Mouse (Mus musculus) hindbrain, embryonic 11.5 days (tissue): ENCODE measurements around the gene Tnfrsf1b. TPM values are rescaled to one million over a fixed set of nuclear protein-coding genes. Genes with fewer than 3 reads are reported as not detected.

Source experiments
- ATAC-seq: fragments of 200-750 bp; cut with Nextera tagmentation; 2 replicates; pipeline ENCODE4 v1.8.0; 2017; ENCODE audit warnings: mild to moderate bottlenecking, moderate TSS enrichment, moderate library complexity; ENCODE audit not compliant: low FRiP score
- DNase-seq: peaks from one replicate; pipeline ENCODE4 v3.0.0-alpha.2; 2015; ENCODE audit warnings: low spot score
- H3K27ac ChIP-seq: fragments of 300-500 bp; sonication (generic); 2 replicates; pipeline ENCODE4 v1.5.1; 2014; ENCODE audit warnings: mild to moderate bottlenecking, low read depth, low read length
- H3K27me3 ChIP-seq: fragments of 300-500 bp; sonication (generic); 2 replicates; pipeline ENCODE4 v1.6.1; 2014; ENCODE audit warnings: mild to moderate bottlenecking, low read length, moderate library complexity, mixed read lengths; ENCODE audit not compliant: control insufficient read depth, insufficient read depth
- H3K36me3 ChIP-seq: fragments of 300-500 bp; sonication (generic); 2 replicates; pipeline ENCODE4 v1.6.1; 2014; ENCODE audit warnings: mild to moderate bottlenecking, low read length, moderate library complexity, mixed read lengths; ENCODE audit not compliant: control insufficient read depth, insufficient read depth
- H3K4me1 ChIP-seq: fragments of 300-500 bp; sonication (generic); replicated peaks from 2 replicates; pipeline ENCODE4 v1.6.1; 2014; ENCODE audit warnings: low read length, mixed read lengths; ENCODE audit not compliant: control insufficient read depth, insufficient read depth
- H3K4me2 ChIP-seq: fragments of 300-500 bp; sonication (generic); replicated peaks from 2 replicates; pipeline ENCODE4 v1.6.1; 2014; ENCODE audit warnings: mild to moderate bottlenecking, low read depth, low read length
- H3K4me3 ChIP-seq: fragments of 300-500 bp; sonication (generic); 2 replicates; pipeline ENCODE4 v1.5.1; 2014; ENCODE audit warnings: low read depth, low read length
- H3K9ac ChIP-seq: fragments of 300-500 bp; sonication (generic); 2 replicates; pipeline ENCODE4 v1.6.1; 2014; ENCODE audit warnings: low read depth, low read length
- H3K9me3 ChIP-seq: fragments of 300-500 bp; sonication (generic); 2 replicates; pipeline ENCODE4 v1.6.1; 2016; ENCODE audit warnings: low read length; ENCODE audit not compliant: control insufficient read depth
- WGBS: fragments of 180-500 bp; shearing (Covaris S2); extraction: QIAGEN DNeasy Blood & Tissue Kit; methylation state at CpG from one replicate; pipeline ENCODE4 v1.1.7; 2014; 5-methylcytosine and 5-hydroxymethylcytosine counted together
- polyA plus RNA-seq: library from polyadenylated mRNA; unstranded; fragments of >200 nt; fragmentation: Nextera tagmentation; extraction: Ambion mirVana; gene quantifications from 2 replicates; pipeline ENCODE4 v1.2.1, GENCODE M21; 2014

Tnfrsf1b gene
- 1.6 and 1.8 TPM in 2 replicates for polyA plus RNA-seq

DNA sequence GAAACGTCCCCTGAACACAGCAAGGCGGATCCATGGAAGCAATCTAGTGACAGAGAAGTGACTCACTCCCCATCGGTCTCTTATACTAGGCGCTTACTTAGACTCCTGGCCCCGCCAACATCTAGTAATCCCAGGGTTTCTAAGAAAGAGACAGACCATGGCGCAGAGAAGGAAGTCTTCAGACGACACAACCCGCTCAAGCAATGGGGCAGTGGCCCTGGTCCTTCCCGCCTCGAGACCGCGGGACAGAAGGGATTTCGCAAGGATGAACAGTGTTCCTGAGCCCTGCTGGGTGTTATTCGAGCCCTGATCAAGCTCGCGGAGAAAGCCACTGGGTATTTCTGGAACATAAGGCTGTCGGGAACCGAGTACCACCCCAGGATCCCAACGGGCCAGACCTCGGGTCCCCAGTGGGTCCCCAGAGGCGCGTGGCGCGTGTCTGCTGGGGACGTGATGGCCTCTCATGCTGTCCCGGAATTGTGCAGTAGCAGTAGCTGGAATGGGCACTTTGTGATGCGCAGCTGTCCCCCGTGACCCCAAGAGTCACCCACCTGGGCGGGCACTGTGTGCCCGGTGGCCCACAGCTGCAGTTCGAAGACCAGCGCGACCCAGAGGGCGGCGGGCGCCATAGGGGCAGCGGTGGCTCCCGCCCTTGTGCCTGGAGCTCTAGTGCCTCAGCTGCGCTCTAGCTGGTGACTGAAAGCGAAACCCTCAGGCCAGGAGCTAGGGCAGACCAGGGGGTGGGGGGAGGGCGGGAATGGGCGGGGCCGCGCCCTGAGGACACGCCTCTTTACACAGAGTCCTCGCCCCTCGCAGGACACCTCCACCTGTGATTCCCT is at the start of gene Tnfrsf1b:
Gene Tnfrsf1b, minus strand, starts transcription at position 698 of the 839 bp plus-strand sequence.
- Histone ChIP-seq H3K27me3 (peaks cover 9% of the 10 kb centered on the region), H3K4me2 (peak within 1 kb of the TSS; percentile 79), H3K4me1 (0 out of 2 replicates have a peak, but pooled peaks cover 3% of the 10 kb centered on the region), H3K27ac (no peak within 1 kb of the TSS), H3K4me3 (peak within 1 kb of the TSS; percentile 35), H3K9me3 (no peaks in the 10 kb centered on the region), H3K36me3 (no peaks in the 10 kb centered on the region), H3K9ac (peak within 1 kb of the TSS; percentile 55)
- peak; percentile 79 for ATAC-seq
- 2% methylated on average over 47 of the region's 47 CpGs for WGBS
- peak; percentile 49 for DNase-seq

DNA sequence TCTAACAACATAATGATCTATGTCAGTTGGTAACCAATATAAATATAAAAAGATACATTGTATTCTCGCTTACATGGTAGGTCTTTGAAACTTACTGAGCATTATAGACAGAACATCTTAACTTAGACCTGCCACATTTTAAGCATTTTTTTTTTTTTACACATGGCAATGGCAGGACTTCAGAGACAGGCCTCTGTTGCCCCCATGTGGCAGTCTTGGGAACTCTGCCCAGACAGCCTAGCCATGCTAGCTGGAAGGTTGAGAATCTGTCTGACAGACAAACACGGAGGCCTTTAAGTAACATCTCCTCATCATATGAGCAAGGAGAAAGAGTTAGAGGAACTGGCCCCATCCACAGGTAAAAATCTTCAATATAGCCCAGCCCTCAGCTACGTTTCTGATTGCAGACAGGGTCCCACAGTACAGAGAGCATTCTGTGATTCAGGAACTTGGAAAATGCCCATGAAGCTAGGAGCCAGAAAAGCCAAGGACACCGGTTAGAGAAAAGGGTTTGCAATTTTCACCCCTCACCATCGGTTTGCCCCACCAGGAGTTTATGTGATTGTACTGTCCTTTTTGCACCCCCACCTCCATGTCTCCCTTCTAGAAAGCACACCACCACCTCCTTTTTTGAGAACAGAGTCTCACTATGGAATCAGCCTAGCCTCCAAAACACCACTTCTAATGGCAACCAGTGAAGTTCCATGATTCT is 49.1 kb upstream of the Tnfrsf1b start:
- Histone ChIP-seq H3K27me3 (no peaks in the 10 kb centered on the region), H3K4me1 (no peaks in the 10 kb centered on the region), H3K27ac (no peak overlapping the region), H3K4me2 (no peak overlapping the region), H3K9ac (no peak overlapping the region), H3K36me3 (no peaks in the 10 kb centered on the region), H3K9me3 (no peaks in the 10 kb centered on the region), H3K4me3 (no peak overlapping the region)
- peak; percentile 69 for DNase-seq
- peak; percentile 39; the same call in 1 of the 2 replicates for ATAC-seq
- WGBS: 51% methylated on average over 5 of the region's 5 CpGs

DNA sequence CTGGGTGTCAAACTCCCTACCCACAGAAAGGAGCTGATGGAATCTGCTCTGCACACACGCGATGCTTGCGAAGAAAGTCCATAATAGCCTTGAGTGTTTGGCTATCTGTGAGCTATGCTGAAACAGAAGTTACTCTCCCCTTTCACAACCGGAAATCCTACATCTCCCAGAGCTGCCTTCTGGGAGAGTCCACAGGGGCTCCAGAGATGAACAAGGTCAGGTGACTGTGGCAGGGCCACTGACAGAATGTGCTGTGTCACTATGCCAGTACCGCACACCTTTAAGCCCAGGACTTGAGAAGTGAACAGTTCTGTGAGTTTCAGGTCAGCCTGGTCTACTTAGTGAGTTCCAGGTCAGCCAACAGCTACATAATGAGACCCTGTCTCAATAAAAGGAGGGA is 47.9 kb upstream of the Tnfrsf1b start:
- no peak for DNase-seq
- no peak overlapping the region for H3K9ac ChIP-seq
- no peaks in the 10 kb centered on the region for H3K36me3 ChIP-seq
- H3K27ac ChIP-seq: no peak overlapping the region
- no peak overlapping the region for H3K4me3 ChIP-seq
- no peak for ATAC-seq
- no peaks in the 10 kb centered on the region for H3K4me1 ChIP-seq
- no peaks in the 10 kb centered on the region for H3K9me3 ChIP-seq
- 81% methylated on average over 5 of the region's 5 CpGs for WGBS
- H3K4me2 ChIP-seq: no peak overlapping the region
- no peaks in the 10 kb centered on the region for H3K27me3 ChIP-seq

DNA sequence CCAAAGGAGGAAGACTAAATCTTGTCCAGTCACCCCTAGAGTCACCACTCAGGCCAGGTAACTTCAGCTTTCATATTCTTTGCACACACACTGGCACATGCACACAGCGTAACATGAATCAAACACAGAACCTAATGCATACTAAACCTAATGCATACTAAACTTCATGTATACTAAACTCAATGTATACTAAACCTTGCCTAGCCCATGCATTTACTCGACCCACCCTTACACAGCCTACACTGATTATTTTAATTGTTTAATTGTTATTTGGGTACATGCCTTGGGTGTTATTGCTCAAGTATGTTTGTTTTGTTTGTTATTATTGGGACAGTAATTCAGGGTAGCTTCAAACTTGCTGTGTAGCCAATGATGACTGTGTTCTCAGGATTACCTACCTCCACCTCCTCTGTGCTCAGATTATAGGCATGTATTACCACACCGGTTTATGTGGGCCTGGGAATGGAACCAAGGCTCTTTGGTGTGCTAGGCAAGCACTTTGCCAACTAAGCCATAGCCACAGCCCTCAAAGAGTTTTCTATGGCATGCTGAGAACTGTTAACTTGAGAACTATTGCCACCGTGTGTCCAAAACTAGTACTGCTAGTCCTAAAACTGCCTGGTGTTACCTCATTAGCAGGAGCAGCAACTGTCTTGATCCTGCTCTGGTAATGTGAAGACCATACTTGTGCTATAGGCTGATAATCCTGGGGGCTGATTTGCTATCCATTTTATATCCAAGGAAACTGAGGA is 39.9 kb upstream of the Tnfrsf1b start:
- Histone ChIP-seq H3K4me2 (no peak overlapping the region), H3K36me3 (no peaks in the 10 kb centered on the region), H3K27ac (no peak overlapping the region), H3K4me1 (no peaks in the 10 kb centered on the region), H3K9me3 (no peaks in the 10 kb centered on the region), H3K4me3 (no peak overlapping the region), H3K9ac (no peak overlapping the region), H3K27me3 (no peaks in the 10 kb centered on the region)
- DNase-seq (peak; percentile 82), ATAC-seq (peak; percentile 72)
- WGBS: 52% methylated on average over 4 of the region's 4 CpGs

DNA sequence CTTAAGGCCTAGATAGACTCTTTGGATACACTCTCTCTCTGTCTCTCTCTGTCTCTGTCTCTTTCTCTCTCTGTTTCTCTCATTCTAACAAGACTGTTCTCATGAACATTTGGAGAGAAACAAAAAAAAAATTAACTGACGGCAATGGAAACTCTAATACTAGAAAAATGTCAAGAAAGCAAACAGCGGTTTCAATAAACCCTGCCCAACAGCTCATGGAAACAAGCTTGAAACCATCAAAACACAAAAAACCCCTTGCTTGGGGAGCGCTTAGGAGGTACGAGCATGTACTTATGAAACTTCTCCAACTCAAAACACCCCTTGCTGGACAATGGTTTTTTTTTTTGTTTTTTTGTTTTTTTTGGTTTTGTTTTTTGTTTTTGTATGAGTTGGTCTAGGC is 38.0 kb upstream of the Tnfrsf1b start:
- no peak for ATAC-seq
- Histone ChIP-seq H3K27ac (no peak overlapping the region), H3K27me3 (no peaks in the 10 kb centered on the region), H3K4me3 (no peak overlapping the region), H3K4me1 (no peaks in the 10 kb centered on the region), H3K36me3 (no peaks in the 10 kb centered on the region), H3K9me3 (no peaks in the 10 kb centered on the region), H3K9ac (no peak overlapping the region), H3K4me2 (no peak overlapping the region)
- DNase-seq: no peak
- WGBS: 95% methylated on average over 4 of the region's 4 CpGs

DNA sequence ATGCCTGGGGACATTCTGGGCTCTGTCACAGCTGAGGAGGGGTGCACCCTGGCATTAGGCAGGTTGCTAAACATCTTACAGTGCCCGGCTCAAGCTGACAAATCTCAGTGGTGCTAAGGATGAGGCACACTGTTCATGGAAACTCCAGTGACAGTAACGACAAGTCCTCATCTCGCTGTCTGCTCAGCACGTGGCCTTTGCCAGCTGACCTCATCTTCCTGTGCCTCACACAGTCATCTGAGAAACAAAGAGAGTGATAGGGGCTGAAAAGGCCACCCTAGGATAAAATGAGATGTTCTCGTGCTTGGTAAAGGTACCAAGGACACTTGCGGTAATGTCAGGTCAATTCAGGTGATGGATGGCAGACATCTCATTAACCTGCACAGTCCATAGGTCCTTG is 36.8 kb upstream of the Tnfrsf1b start:
- no peak for ATAC-seq
- H3K36me3 ChIP-seq: no peaks in the 10 kb centered on the region
- H3K4me2 ChIP-seq: no peak overlapping the region
- no peaks in the 10 kb centered on the region for H3K9me3 ChIP-seq
- H3K4me1 ChIP-seq: no peaks in the 10 kb centered on the region
- DNase-seq: no peak
- H3K4me3 ChIP-seq: no peak overlapping the region
- WGBS: 80% methylated on average over 6 of the region's 6 CpGs
- no peak overlapping the region for H3K9ac ChIP-seq
- H3K27ac ChIP-seq: no peak overlapping the region
- H3K27me3 ChIP-seq: no peaks in the 10 kb centered on the region

DNA sequence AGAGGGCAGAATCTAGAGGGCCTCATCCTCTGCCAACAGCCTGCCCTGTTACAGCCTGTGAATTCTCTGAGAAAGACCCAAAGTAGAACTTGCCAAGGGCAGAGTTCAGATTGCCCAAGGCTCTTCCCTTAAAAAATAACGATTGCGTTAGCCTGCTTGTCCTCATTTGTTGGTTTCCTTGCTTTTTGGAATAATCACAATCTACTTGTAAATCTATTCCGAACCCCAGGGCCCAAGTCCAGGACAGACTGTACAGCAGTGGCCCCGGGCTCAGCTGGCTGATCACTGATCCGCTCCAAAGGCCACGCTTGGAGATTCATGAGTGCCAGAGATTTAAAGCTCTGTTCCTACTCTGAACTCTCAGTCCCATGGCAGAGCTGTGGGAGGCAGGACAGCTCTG is 34.3 kb upstream of the Tnfrsf1b start:
- H3K9ac ChIP-seq: no peak overlapping the region
- no peaks in the 10 kb centered on the region for H3K4me1 ChIP-seq
- no peaks in the 10 kb centered on the region for H3K36me3 ChIP-seq
- no peak for ATAC-seq
- WGBS: 91% methylated on average over 6 of the region's 6 CpGs
- H3K4me3 ChIP-seq: no peak overlapping the region
- no peak for DNase-seq
- no peaks in the 10 kb centered on the region for H3K9me3 ChIP-seq
- no peaks in the 10 kb centered on the region for H3K27me3 ChIP-seq
- H3K27ac ChIP-seq: no peak overlapping the region
- H3K4me2 ChIP-seq: no peak overlapping the region

DNA sequence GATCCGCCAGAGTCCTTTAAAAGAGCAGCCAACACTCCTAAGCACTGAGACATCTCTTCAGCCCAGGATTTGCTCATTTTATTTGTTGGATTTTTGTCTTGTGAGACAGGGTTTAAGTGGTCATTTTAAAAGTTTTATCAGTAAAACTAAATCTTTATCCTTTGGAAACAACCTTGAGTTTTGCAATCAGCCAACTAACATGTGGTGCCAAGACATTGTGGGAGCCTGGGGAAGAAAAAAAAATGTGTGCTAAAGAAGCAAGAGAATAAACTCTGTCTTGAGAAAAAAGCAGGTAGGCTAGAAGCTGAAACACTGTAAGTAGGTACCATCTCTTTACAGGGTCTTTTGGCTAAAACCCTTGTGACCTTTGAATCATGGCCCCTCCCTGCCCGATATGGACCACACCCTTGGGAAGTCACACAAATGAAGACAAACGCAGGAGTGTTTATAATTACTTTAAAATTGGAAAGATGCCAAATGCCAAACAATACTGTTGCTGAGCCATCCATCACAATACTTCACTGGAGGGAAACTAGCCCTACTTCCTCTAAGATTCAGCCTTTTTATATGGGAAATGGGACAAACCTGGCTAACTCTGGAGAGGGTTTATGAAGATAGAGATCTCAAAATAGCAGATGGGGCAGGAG is 32.2 kb upstream of the Tnfrsf1b start:
- Histone ChIP-seq H3K4me3 (no peak overlapping the region), H3K36me3 (no peaks in the 10 kb centered on the region), H3K4me1 (no peaks in the 10 kb centered on the region), H3K27ac (no peak overlapping the region), H3K9me3 (no peaks in the 10 kb centered on the region), H3K27me3 (no peaks in the 10 kb centered on the region), H3K4me2 (no peak overlapping the region), H3K9ac (no peak overlapping the region)
- no peak for ATAC-seq
- DNase-seq: no peak
- WGBS: 91% methylated on average over 3 of the region's 3 CpGs
